Mouse (Mus musculus) frontal cortex, postnatal 10 days (tissue): ENCODE data around the gene Map1s.

Experiments
- DNase-seq, 2 experiments: peaks; one replicate each; pipeline ENCODE4 v3.0.0; 2022; ENCODE audit warnings: low spot score in 2 of 2, mixed read lengths in 1 of 2

Gene Map1s

DNA sequence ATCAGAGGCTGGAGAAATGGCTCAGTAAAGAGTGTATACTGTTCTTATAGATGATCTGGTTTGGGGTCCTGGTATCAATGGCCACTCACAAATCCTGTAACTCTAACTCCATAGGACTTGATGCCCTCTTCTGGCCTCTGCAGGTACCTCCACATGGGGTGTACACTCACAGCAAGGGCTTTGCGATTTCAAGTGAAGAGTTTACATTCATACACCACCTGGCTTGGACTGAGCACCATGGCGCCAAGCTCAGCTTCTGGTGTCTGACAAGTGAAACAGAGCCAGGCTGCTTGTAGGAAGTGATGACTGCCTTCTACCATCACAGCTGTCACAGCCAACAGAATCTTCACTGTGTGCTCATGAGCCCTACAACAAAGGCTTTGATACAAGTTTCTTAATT, 35.7 kb downstream of the Map1s start:
- no peak for DNase-seq

GRCm38 (mm10) chr8:70943187-70943586, 37.5 kb downstream of the Map1s start:
- no peak for DNase-seq

- no peak for DNase-seq
Measured at GRCm38 (mm10) chr8:70949847-70950246, 44.1 kb downstream of the Map1s start.

DNA sequence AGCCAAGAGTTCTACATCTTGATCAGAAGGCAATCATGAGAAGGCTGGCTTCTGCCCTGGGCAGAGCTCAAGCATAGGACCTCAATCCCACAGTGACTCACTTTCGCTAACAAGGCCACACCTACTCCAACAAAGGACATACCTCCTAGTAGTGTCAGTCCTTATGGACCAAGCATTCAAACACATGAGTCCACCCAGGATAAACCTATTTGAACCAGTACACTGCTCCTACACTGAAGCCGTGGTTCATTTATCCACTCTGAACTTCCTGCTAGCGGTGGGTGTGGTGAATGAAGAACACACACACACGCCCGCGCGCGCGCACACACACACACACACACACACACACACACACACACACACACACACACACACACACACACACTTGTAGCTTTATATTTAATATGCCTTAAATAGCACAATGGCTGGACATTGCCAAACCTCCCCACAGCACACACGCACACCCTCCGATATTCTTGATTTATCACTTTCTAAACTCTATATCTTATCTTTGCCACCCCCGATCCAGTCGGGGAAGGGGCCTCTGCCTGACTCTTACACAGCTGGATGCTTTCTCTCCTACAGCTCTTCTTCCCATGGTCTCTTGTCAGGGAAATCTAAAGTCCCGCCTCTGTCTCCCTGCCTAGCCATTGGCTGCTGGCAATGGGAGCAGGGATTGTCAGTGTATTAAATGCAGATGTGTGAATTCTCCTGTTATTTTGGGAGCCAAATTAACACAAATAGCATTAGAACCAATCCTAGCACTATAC, 55.2 kb downstream of the Map1s start:
- no peak for DNase-seq

DNA sequence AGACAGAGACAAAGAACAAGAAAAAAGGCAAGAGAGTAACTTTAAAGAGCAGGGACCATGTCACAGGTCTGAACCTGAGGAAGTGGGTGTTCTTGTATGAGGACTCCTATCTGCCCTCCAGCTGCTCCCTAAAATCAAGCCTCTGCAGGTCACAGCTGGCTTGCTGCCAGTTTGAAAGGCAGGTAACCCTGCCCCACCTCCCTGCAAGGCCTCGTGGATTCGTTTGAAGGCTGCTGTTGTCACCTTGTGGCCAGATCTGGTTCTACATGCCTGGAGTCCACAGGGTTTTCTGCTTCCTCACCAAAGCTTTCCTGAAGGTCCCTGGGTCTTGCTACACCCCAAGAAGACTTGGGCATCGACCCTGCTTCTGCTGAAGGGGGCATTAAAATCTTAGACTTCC, 58.4 kb downstream of the Map1s start:
- peak in 1 of 2 experiments; percentile 8 for DNase-seq

DNA sequence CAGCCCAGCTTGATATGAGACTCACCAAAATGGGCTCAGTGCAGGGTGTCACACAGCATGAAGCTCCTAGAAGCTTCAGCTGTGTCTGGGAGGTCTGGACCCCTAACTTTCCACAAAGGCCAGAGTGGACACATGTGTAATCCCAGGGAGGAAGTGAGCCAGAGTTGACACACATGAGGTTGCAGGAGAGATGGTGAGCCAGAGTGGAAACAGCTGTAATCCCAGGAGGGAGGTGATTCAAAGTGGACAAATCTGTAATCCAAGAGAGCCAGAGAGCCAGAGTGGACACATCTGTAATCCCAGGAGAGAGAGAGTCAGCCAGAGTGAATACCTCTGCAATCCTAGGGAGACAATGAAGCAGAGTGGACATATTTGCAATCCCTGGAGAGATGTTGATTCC, 59.1 kb downstream of the Map1s start:
- no peak for DNase-seq
